Mouse (Mus musculus): Measurements from ENCODE around the gene Fam216a. TPM values are rescaled to one million over a fixed set of nuclear protein-coding genes. Genes with fewer than 3 reads are reported as not detected.

Gene Fam216a
- total and polyA plus RNA-seq, 3 experiments, result 38.2 to 50.2 (median 41.4) TPM

DNA sequence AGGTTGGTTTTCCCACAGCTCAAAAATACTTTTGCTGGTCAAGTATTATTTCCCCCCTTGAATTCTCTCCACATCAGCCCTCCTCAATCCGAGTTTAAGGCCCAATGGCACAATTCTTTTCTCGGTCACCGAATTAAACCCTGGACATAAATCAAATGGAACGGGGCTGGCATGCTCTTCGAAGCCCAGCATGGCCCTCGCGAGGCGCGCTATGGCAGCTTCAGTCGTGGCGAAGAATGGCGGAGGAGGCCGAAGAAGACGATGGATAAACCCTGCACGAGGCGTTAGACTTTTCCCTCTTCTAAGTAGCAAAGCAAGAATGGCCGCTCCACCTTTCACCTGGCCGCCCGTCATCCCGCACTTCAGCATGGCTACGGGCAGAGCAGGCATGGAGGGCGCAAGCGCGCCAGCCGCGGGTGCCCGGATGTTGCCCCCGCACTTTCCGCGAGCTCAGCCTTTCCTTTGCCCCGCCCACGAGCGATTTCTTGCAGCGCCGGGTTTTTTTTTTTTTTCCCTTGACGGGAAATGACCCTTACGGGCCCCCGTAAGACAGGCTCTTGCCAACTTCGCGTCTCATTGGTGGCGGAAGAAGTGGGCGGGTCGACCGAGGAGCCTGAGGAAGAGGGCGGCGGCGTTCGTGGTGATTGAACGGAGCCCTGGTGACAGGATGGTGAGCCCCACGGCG lies 18.2 kb downstream of the Fam216a start, which contains the start of the genes Rad9b and Vps29 (continued):
- TF ChIP-seq MEF2A (IDR thresholded peaks at IDR 0.05; ENCODE audit: borderline replicate concordance, low read depth, low read length) (peak; percentile 72), POLR2A (IDR thresholded peaks at IDR 0.05; ENCODE audit: low read depth, low read length) (peak; percentile 93), BHLHE40 (IDR thresholded peaks at IDR 0.05; ENCODE audit: low read depth, low read length) (no peak), JUN (IDR thresholded peaks at IDR 0.05; ENCODE audit: insufficient read depth, low read depth, low read length) (no peak), ZMIZ1 (IDR thresholded peaks at IDR 0.05; ENCODE audit: low read depth, low read length) (peak; percentile 66; the same call in 1 of the 2 replicates), JUND (conservative IDR thresholded peaks at IDR 0.05; ENCODE audit: low read depth, low read length) (no peak), EP300 (IDR thresholded peaks at IDR 0.05; ENCODE audit: low read length) (no peak), MAX (IDR thresholded peaks at IDR 0.05; ENCODE audit: low read length) (peak; percentile 92), ZNF384 (IDR thresholded peaks at IDR 0.05; ENCODE audit: low read depth, low read length) (peak; percentile 100), SIN3A (IDR thresholded peaks at IDR 0.05; ENCODE audit: low read length) (peak; percentile 95), MAFK (IDR thresholded peaks at IDR 0.05; ENCODE audit: insufficient replicate concordance, low read length) (peak; percentile 72; the same call in 1 of the 2 replicates), MXI1 (IDR thresholded peaks at IDR 0.05; ENCODE audit: low read depth, low read length) (peak; percentile 84), UBTF (IDR thresholded peaks at IDR 0.05; ENCODE audit: low read depth, low read length) (no peak; the same call in none of the 2 replicates), USF1 (IDR thresholded peaks at IDR 0.05; ENCODE audit: low read depth, low read length) (no peak), PAX5 (IDR thresholded peaks at IDR 0.05; ENCODE audit: low read length) (no peak), NELFE (IDR thresholded peaks at IDR 0.05; ENCODE audit: low read depth, low read length) (peak; percentile 78; the same call in 1 of the 2 replicates)

DNA sequence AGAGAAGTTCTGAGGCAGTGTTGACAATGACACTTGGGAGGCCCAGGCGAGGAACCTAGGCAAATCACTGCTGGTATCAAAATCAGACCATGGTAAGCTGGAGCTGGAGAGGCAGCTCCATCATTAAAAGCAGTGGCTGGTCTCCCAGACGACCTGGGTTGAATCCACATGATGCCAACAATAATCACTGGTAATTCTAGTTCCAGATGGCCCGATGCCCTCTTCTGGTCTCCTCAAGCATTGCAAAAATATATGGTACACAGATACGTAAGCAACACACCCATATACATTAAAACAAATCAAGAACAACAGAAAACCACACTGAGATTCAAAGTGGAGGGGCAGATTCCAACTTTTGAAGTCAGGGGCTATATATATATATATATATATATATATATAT lies 26.4 kb downstream of the Fam216a start:
- no peak for DNase-seq (ENCODE audit: extremely low read depth)
- Histone ChIP-seq H3K36me3 (replicated peaks in 1 of 2; ENCODE audit: control insufficient read depth in 1 of 2, insufficient read depth in 1 of 2, low read length in 1 of 2) (peaks cover 3 to 40% of the 10 kb centered on the region in 2 experiments), H3K9ac (ENCODE audit: insufficient read depth, low read depth) (no peak overlapping the region), H3K9me3 (replicated peaks; ENCODE audit: low read length) (peaks cover 9% of the 10 kb centered on the region), H3K4me1 (ENCODE audit: control insufficient read depth in 1 of 2, insufficient read depth in 2 of 2) (no peaks in the 10 kb centered on the region), H3K4me3 (replicated peaks in 1 of 3; ENCODE audit: low read depth in 2 of 3, low read length in 2 of 3, poor library complexity in 1 of 3) (no peak overlapping the region), H3K27me3 (replicated peaks) (no peaks in the 10 kb centered on the region), H3K79me2 (replicated peaks; ENCODE audit: control insufficient read depth, extremely low read depth, insufficient read depth, poor library complexity, severe bottlenecking) (no peaks in the 10 kb centered on the region), H3K27ac (ENCODE audit: insufficient read depth, low read depth) (no peak overlapping the region), H3K4me2 (ENCODE audit: insufficient read depth, low read depth, poor library complexity, severe bottlenecking) (no peak overlapping the region)
- dilution Hi-C loops (cut with MboI; ENCODE audit: extremely low pct_ligation_motif_present, extremely low pct_unique_long_range_greater_than_20kb, low sequenced_read_pairs) (no loop called here), in situ Hi-C loops (cut with MboI; ENCODE audit: low pct_ligation_motif_present, low pct_unique_long_range_greater_than_20kb, low sequenced_read_pairs) (no loop called here)
- TF ChIP-seq TBP (conservative IDR thresholded peaks at IDR 0.05; ENCODE audit: low read depth, low read length) (no peak), NELFE (IDR thresholded peaks at IDR 0.05; ENCODE audit: low read depth, low read length) (no peak), CHD1 (IDR thresholded peaks at IDR 0.05; ENCODE audit: low read depth, low read length) (no peak), USF2 (conservative IDR thresholded peaks at IDR 0.05; ENCODE audit: low read depth, low read length) (no peak), CTCF (conservative IDR thresholded peaks at IDR 0.05 in 1 of 2, IDR thresholded peaks at IDR 0.05 in 1 of 2; ENCODE audit: low read depth in 2 of 2, low read length in 2 of 2) (0 out of 4 replicates have a peak, but pooled peaks of 1 of the 2 experiments have one; percentile 16)

Data from CH12.LX (cell line).